Mouse (Mus musculus): ENCODE data around the gene Ube2d2b.

Ube2d2b gene

GRCm38 (mm10) chr5:107829998-107830560, at the start of gene Ube2d2b:
Ube2d2b (plus strand) TSS chr5:107830099.
- DNase-seq (ENCODE audit: low spot score in 2 of 2): no peak

GRCm38 (mm10) chr5:107782360-107782759, 47.5 kb upstream of the Ube2d2b start:
- DNase-seq (ENCODE audit: low spot score in 2 of 2): no peak

GRCm38 (mm10) chr5:107787682-107788443, 42.0 kb upstream of the Ube2d2b start:
- no peak for DNase-seq (ENCODE audit: low spot score in 2 of 2)

GRCm38 (mm10) chr5:107789492-107789891, 40.4 kb upstream of the Ube2d2b start:
- peak in 1 of 2 experiments; percentile 13 for DNase-seq (ENCODE audit: low spot score in 2 of 2)

GRCm38 (mm10) chr5:107791966-107792365, 37.9 kb upstream of the Ube2d2b start:
- DNase-seq (ENCODE audit: low spot score in 2 of 2): no peak

- no peak for DNase-seq (ENCODE audit: low spot score in 2 of 2)
Measured at GRCm38 (mm10) chr5:107792516-107792915, 37.4 kb upstream of the Ube2d2b start.

- DNase-seq (ENCODE audit: low spot score in 2 of 2): no peak
Measured at GRCm38 (mm10) chr5:107793258-107793657, 36.6 kb upstream of the Ube2d2b start.

- DNase-seq (ENCODE audit: low spot score in 2 of 2): peak in 1 of 2 experiments; percentile 40
Measured at GRCm38 (mm10) chr5:107793927-107794326, 36.0 kb upstream of the Ube2d2b start.

GRCm38 (mm10) chr5:107798290-107798689, 31.6 kb upstream of the Ube2d2b start:
- no peak for DNase-seq (ENCODE audit: low spot score in 2 of 2)

GRCm38 (mm10) chr5:107801234-107801633, 28.7 kb upstream of the Ube2d2b start:
- DNase-seq (ENCODE audit: low spot score in 2 of 2): no peak

GRCm38 (mm10) chr5:107802621-107803020, 27.3 kb upstream of the Ube2d2b start:
- DNase-seq (ENCODE audit: low spot score in 2 of 2): no peak

- DNase-seq (ENCODE audit: low spot score in 2 of 2): no peak
Measured at GRCm38 (mm10) chr5:107807496-107807895, 22.4 kb upstream of the Ube2d2b start.

- no peak for DNase-seq (ENCODE audit: low spot score in 2 of 2)
Measured at GRCm38 (mm10) chr5:107814651-107815050, 15.2 kb upstream of the Ube2d2b start.

- DNase-seq (ENCODE audit: low spot score in 2 of 2): no peak
Measured at GRCm38 (mm10) chr5:107822521-107822920, 7.4 kb upstream of the Ube2d2b start.

- no peak for DNase-seq (ENCODE audit: low spot score in 2 of 2)
Measured at GRCm38 (mm10) chr5:107831351-107831750, 1.5 kb downstream of the Ube2d2b start.

GRCm38 (mm10) chr5:107834287-107834686, 4.4 kb downstream of the Ube2d2b start:
- no peak for DNase-seq (ENCODE audit: low spot score in 2 of 2)

GRCm38 (mm10) chr5:107838891-107839644, 9.2 kb downstream of the Ube2d2b start:
- no peak for DNase-seq (ENCODE audit: low spot score in 2 of 2)

GRCm38 (mm10) chr5:107840549-107841238, 10.8 kb downstream of the Ube2d2b start:
- DNase-seq (ENCODE audit: low spot score in 2 of 2): peak; percentile 8 to 18

GRCm38 (mm10) chr5:107847349-107847748, 17.4 kb downstream of the Ube2d2b start:
- DNase-seq (ENCODE audit: low spot score in 2 of 2): no peak

- DNase-seq (ENCODE audit: low spot score in 2 of 2): no peak
Measured at GRCm38 (mm10) chr5:107847817-107848216, 17.9 kb downstream of the Ube2d2b start.

GRCm38 (mm10) chr5:107848964-107849363, 19.1 kb downstream of the Ube2d2b start:
- no peak for DNase-seq (ENCODE audit: low spot score in 2 of 2)

GRCm38 (mm10) chr5:107853807-107854206, 23.9 kb downstream of the Ube2d2b start:
- no peak for DNase-seq (ENCODE audit: low spot score in 2 of 2)
